Mouse (Mus musculus) liver, embryonic 15.5 days (tissue): Measurements from ENCODE around the gene Krt10. TPM values are rescaled to one million over a fixed set of nuclear protein-coding genes. Genes with fewer than 3 reads are reported as not detected.

Experiments
- ATAC-seq: fragments of 200-750 bp; cut with Nextera tagmentation; 2 replicates; pipeline ENCODE4 v1.8.0; 2017; ENCODE audit warnings: moderate number of reproducible peaks, mild to moderate bottlenecking, moderate library complexity; ENCODE audit not compliant: insufficient read depth
- H3K27ac ChIP-seq: fragments of 300-500 bp; sonication (generic); replicated peaks from 2 replicates; pipeline ENCODE4 v1.5.1; 2015; ENCODE audit warnings: mild to moderate bottlenecking, inconsistent platforms
- H3K27me3 ChIP-seq: fragments of 300-500 bp; sonication (generic); 2 replicates; pipeline ENCODE4 v1.6.1; 2015; ENCODE audit warnings: mild to moderate bottlenecking, inconsistent platforms
- H3K36me3 ChIP-seq: fragments of 300-500 bp; sonication (generic); replicated peaks from 2 replicates; pipeline ENCODE4 v1.6.1; 2015; ENCODE audit warnings: moderate library complexity, mild to moderate bottlenecking, inconsistent platforms
- H3K4me1 ChIP-seq: fragments of 300-500 bp; sonication (generic); replicated peaks from 2 replicates; pipeline ENCODE4 v1.6.1; 2015; ENCODE audit warnings: inconsistent platforms
- H3K4me2 ChIP-seq: fragments of 300-500 bp; sonication (generic); 2 replicates; pipeline ENCODE4 v1.6.1; 2015; ENCODE audit warnings: moderate library complexity, mild to moderate bottlenecking, inconsistent platforms
- H3K4me3 ChIP-seq: fragments of 300-500 bp; sonication (generic); replicated peaks from 2 replicates; pipeline ENCODE4 v1.5.1; 2015; ENCODE audit warnings: mild to moderate bottlenecking, inconsistent platforms
- H3K9ac ChIP-seq: fragments of 300-500 bp; sonication (generic); 2 replicates; pipeline ENCODE4 v1.6.1; 2015; ENCODE audit warnings: moderate library complexity, mild to moderate bottlenecking, inconsistent platforms
- H3K9me3 ChIP-seq: fragments of 300-500 bp; sonication (generic); replicated peaks from 2 replicates; pipeline ENCODE4 v1.6.1; 2016; ENCODE audit warnings: inconsistent platforms
- WGBS: fragments of 180-500 bp; shearing (Covaris S2); methylation state at CpG from one replicate; pipeline ENCODE4 v1.1.7; 2015; ENCODE audit warnings: mixed read lengths; ENCODE audit not compliant: insufficient replicate concordance; 5-methylcytosine and 5-hydroxymethylcytosine counted together
- polyA plus RNA-seq: library from polyadenylated mRNA; unstranded; fragments of >200 nt; fragmentation: Nextera tagmentation; extraction: Ambion mirVana; gene quantifications from 2 replicates; pipeline ENCODE4 v1.2.1, GENCODE M21; 2015

Krt10 gene
- polyA plus RNA-seq, 1 experiment from 2014 or later: 3.1 TPM

DNA sequence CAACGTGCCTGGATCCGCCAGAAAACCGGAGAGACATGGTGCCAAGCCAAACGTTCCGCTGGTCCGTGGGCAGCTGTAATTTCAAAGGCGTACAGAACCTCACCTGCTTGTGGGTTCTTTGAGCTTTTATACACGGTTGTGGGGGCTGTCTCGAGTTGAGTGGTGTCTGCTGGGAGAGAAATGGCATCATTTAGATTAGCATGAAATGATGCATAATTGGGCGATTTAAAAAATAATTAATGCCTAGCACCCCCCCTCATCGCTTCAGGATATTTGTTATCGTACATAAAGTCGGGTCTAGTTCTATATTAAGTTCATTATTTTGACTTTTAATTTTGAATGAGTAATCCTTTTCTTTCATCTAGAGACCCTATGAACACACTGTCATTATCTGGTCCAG is 14.4 kb downstream of the Krt10 start, which contains the start of gene Krt28:
Gene Krt28 (minus strand): TSS at position 101 of the 400 bp plus-strand sequence.
- Histone ChIP-seq H3K27me3 (no peaks in the 10 kb centered on the region; the same call in 1 of the 2 replicates), H3K4me2 (no peak within 1 kb of the TSS), H3K36me3 (no peaks in the 10 kb centered on the region), H3K27ac (no peak within 1 kb of the TSS), H3K4me1 (no peaks in the 10 kb centered on the region), H3K4me3 (no peak within 1 kb of the TSS), H3K9me3 (no peaks in the 10 kb centered on the region), H3K9ac (no peak within 1 kb of the TSS)
- WGBS: 69% methylated on average over 13 of the region's 13 CpGs
- ATAC-seq: no peak

DNA sequence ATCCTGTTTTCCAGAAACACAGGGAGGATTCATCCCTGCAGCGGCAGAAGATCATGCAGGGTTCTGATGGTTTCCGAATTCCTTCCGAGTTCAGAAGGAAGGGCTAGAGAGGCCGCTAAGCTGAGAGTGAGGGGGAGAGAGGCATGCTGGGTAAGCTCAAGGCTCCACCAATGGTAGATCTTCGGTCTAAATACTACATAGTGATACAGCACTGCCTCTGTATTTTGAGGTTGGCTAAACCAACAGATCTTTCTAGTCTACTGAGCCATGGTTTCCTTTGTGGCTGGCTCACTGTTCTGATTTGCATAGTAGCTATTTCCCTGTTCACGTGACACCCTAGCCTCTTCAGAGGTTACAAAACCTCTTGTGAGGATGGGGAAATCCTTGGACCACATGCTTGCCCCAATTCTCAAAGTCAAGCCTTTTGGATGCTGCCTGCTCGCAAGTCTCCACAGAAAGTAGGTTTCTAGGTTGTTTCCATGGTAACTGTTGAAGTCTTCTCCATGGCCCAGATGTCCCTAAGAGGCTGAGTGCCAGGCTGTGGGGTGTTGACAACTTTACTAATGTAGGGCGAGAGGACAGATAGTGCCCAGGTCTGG is 19.2 kb downstream of the Krt10 start:
- 61% methylated on average over 8 of the region's 8 CpGs for WGBS
- no peak overlapping the region for H3K9ac ChIP-seq
- no peaks in the 10 kb centered on the region for H3K36me3 ChIP-seq
- H3K9me3 ChIP-seq: no peaks in the 10 kb centered on the region
- ATAC-seq: no peak
- no peak overlapping the region for H3K4me2 ChIP-seq
- H3K27ac ChIP-seq: no peak overlapping the region
- no peaks in the 10 kb centered on the region for H3K27me3 ChIP-seq
- H3K4me1 ChIP-seq: no peaks in the 10 kb centered on the region
- no peak overlapping the region for H3K4me3 ChIP-seq

DNA sequence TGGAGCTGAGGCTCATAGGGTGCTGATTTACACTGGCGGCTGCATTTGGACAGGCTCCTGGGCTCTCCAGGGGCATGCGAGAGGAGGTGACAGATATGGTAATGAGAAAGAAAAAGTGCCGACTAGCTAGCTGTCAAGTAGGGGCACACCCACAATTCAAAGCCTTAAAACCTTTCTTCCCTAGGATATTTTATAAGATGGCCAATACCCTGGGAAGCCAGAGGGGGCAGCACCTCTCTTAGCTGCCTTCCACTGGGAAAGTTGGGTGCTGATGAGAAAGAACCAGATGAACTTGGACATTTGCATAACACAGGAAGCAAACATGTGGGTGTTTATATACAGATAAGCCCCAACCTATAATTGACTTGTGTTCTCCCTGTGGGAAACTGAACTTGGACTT is 19.9 kb downstream of the Krt10 start:
- Histone ChIP-seq H3K4me1 (no peaks in the 10 kb centered on the region), H3K27me3 (no peaks in the 10 kb centered on the region), H3K4me2 (no peak overlapping the region), H3K9ac (no peak overlapping the region), H3K36me3 (no peaks in the 10 kb centered on the region), H3K27ac (no peak overlapping the region), H3K4me3 (no peak overlapping the region), H3K9me3 (no peaks in the 10 kb centered on the region)
- no peak for ATAC-seq
- WGBS: 15% methylated on average over 3 of the region's 3 CpGs

DNA sequence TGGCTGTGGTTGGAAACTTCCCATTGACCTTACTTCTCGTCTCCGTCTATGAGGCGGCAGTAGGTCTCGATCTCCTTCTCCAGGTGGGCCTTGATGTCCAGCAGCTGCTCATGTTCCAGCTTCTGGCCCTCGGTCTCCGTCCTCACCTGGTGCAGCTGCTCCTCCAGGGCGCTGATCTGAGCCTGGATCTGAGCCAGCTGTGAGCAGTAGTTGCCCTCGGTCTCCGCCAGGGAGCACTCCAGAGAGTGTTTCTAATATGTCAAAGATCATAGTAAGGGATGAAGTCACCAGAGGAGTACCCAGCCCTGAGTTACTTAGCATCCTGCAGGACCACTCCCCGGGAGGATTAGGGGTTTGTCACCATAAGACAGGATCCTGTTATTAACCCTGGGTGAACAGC is 22.4 kb downstream of the Krt10 start:
- H3K9ac ChIP-seq: no peak overlapping the region
- no peaks in the 10 kb centered on the region for H3K36me3 ChIP-seq
- no peak for ATAC-seq
- H3K27me3 ChIP-seq: no peaks in the 10 kb centered on the region
- H3K9me3 ChIP-seq: no peaks in the 10 kb centered on the region
- no peak overlapping the region for H3K4me3 ChIP-seq
- 30% methylated on average over 10 of the region's 10 CpGs for WGBS
- no peak overlapping the region for H3K27ac ChIP-seq
- H3K4me1 ChIP-seq: no peaks in the 10 kb centered on the region
- H3K4me2 ChIP-seq: no peak overlapping the region

DNA sequence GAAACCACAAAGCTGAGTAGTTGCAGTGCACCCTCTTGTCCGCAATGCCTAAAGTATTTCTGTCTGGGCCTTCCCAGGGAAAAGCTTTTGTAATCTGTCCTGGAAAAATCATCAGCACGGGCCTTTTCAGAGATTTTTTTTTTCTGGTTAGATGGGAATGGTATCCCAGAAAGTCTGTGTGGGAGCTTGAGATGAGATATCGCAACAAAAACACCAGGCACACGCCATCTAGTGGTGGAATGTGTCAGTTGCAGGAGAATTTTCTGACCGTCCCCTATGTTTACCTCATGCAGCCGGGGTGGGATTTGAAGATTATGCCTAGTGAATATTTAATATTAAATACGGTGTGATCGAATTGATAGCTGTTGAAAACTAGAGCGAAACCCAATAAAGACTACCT is 24.8 kb downstream of the Krt10 start:
- 19% methylated on average over 9 of the region's 9 CpGs for WGBS
- Histone ChIP-seq H3K27me3 (no peaks in the 10 kb centered on the region), H3K27ac (no peak overlapping the region), H3K36me3 (no peaks in the 10 kb centered on the region), H3K9ac (no peak overlapping the region), H3K9me3 (no peaks in the 10 kb centered on the region), H3K4me1 (no peaks in the 10 kb centered on the region), H3K4me3 (no peak overlapping the region), H3K4me2 (no peak overlapping the region)
- no peak for ATAC-seq

DNA sequence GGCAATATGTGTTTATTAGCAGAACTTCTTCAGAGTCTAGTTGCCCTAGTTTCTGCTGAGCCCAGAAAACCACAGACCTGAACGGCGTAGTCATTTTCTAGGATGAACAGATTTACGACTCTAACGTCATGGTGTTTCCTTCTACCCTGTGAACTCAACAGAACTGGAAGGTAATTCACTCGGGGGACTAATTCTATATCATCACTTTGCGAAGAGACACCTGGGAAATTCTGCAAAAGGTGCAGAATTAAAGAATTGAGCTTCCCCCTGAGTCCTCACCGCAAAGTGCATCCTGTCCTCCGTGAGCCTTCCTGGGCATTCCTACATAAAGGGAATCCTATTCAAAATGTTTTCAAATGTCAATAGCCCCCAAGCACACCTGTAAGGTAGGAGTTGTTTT is 27.7 kb downstream of the Krt10 start:
- no peak overlapping the region for H3K27ac ChIP-seq
- H3K4me2 ChIP-seq: no peak overlapping the region
- no peaks in the 10 kb centered on the region for H3K27me3 ChIP-seq
- no peak overlapping the region for H3K4me3 ChIP-seq
- no peaks in the 10 kb centered on the region for H3K9me3 ChIP-seq
- WGBS: 47% methylated on average over 8 of the region's 8 CpGs
- no peaks in the 10 kb centered on the region for H3K36me3 ChIP-seq
- H3K4me1 ChIP-seq: no peaks in the 10 kb centered on the region
- no peak overlapping the region for H3K9ac ChIP-seq
- ATAC-seq: no peak

DNA sequence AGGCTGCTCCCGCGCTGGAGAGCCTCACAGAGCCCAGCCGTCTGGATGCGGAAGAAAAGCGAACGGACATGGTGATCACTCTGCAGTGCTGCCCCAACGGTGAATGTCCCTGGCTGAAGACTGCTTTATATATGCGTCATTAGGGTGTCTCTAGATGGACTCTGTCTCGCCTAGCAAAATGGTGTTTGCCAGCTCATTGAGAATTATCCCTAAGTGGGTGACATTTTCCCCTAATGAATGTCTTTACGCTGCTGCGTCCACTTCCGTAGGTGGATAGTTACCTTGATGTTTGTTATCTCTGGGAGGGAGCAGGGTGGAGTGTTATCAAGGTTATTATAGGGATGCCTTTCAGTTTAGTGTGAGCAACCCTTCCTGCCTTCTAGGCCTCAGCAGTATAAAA is 38.2 kb downstream of the Krt10 start, which contains the start of gene Krt27:
Gene Krt27 (minus strand): TSS at position 101 of the 400 bp plus-strand sequence.
- no peaks in the 10 kb centered on the region for H3K4me1 ChIP-seq
- H3K36me3 ChIP-seq: no peaks in the 10 kb centered on the region
- H3K4me2 ChIP-seq: no peak within 1 kb of the TSS
- H3K27ac ChIP-seq: no peak within 1 kb of the TSS
- no peaks in the 10 kb centered on the region for H3K27me3 ChIP-seq
- no peak within 1 kb of the TSS for H3K4me3 ChIP-seq
- 68% methylated on average over 12 of the region's 12 CpGs for WGBS
- no peaks in the 10 kb centered on the region for H3K9me3 ChIP-seq
- H3K9ac ChIP-seq: no peak within 1 kb of the TSS
- no peak for ATAC-seq

DNA sequence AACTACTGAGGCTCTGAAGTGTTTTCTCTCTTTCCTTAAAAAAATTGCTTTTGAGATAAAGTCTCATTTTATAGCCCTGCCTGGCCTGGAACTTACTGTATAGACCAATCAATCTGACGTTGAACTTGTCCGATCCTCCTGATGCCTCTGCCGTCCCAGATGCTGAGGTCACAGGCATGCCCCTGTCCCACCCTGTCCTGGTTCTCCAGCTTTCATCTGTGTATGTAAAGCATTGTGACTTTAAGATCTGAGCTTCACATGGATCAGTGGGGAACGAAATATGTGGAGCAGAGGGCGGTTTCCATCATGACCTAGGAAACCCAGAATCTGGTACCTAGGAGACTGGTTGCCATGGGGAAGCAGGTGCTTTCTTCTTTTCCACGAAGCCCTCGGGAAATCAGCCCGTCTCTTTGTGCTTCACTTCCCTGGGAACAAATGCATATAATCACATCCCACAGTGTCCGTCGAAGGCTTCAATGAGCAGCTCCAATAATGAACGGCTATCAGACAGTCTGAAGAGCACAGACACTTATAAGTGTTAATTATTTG is 49.8 kb downstream of the Krt10 start:
- Histone ChIP-seq H3K9me3 (no peaks in the 10 kb centered on the region), H3K27me3 (no peaks in the 10 kb centered on the region), H3K4me3 (no peak overlapping the region), H3K36me3 (no peaks in the 10 kb centered on the region), H3K9ac (no peak overlapping the region), H3K27ac (no peak overlapping the region), H3K4me2 (no peak overlapping the region), H3K4me1 (no peaks in the 10 kb centered on the region)
- 70% methylated on average over 11 of the region's 11 CpGs for WGBS
- no peak for ATAC-seq

DNA sequence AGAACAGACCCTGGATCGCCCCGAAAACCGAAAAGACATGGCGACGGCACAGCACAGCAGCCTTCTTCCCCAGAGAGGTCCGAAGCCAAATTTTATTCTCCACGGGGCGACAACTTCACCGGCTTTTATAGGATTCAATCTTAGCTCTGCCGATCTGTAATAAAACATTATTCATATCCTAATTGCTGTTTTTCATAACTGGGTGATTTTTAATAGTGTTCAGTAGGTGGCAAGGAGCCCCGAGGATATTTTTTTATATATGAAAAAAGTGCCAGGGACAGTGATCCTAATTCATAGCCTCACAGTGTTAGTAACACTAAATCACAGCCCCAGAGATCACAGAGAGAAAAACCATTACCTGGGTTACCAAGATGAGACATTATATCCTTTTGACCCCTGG is 51.3 kb downstream of the Krt10 start, which contains the start of gene Krt26:
Gene Krt26 (minus strand): TSS at position 101 of the 400 bp plus-strand sequence.
- Histone ChIP-seq H3K9ac (no peak within 1 kb of the TSS), H3K4me3 (no peak within 1 kb of the TSS), H3K27me3 (no peaks in the 10 kb centered on the region), H3K36me3 (no peaks in the 10 kb centered on the region), H3K4me1 (no peaks in the 10 kb centered on the region), H3K9me3 (no peaks in the 10 kb centered on the region), H3K4me2 (no peak within 1 kb of the TSS), H3K27ac (no peak within 1 kb of the TSS)
- ATAC-seq: no peak
- WGBS: 76% methylated on average over 11 of the region's 11 CpGs

Other genes with a start within 250 kb of the Krt10 start
- 0.15 and 0.31 TPM in 2 replicates for gene Ccr7, start 234.3 kb downstream of the Krt10 start, polyA plus RNA-seq
- gene Smarce1, start 158.3 kb downstream of the Krt10 start, polyA plus RNA-seq: 62.2 and 66.5 TPM in 2 replicates
- gene Krt222, start 145.3 kb downstream of the Krt10 start, polyA plus RNA-seq: 0.06 and 0.07 TPM in 2 replicates
- not detected in 2 replicates for gene Krt24, start 104.1 kb downstream of the Krt10 start, polyA plus RNA-seq
- not detected in 2 replicates for gene Krt25, start 66.4 kb downstream of the Krt10 start, polyA plus RNA-seq
- not detected in 2 replicates for gene Krt26, start 51.4 kb downstream of the Krt10 start, polyA plus RNA-seq
- gene Krt27, start 38.3 kb downstream of the Krt10 start, polyA plus RNA-seq: not detected in 2 replicates
- not detected in 2 replicates for gene Krt28, start 14.5 kb downstream of the Krt10 start, polyA plus RNA-seq
- not detected in 2 replicates for gene Krt12, start 32.9 kb upstream of the Krt10 start, polyA plus RNA-seq
- gene Krt20, start 48.8 kb upstream of the Krt10 start, polyA plus RNA-seq: 33.2 and 34.0 TPM in 2 replicates
- gene Krt23, start 103.8 kb upstream of the Krt10 start, polyA plus RNA-seq: 1.0 and 1.2 TPM in 2 replicates
- not detected in 2 replicates for gene Krt39, start 132.0 kb upstream of the Krt10 start, polyA plus RNA-seq
- not detected in 2 replicates for gene Krt40, start 153.8 kb upstream of the Krt10 start, polyA plus RNA-seq
- not detected in 2 replicates for gene Krtap3-3, start 161.5 kb upstream of the Krt10 start, polyA plus RNA-seq
- not detected in 2 replicates for gene Krtap3-2, start 167.5 kb upstream of the Krt10 start, polyA plus RNA-seq
- not detected in 2 replicates for gene Gm11939, start 170.1 kb upstream of the Krt10 start, polyA plus RNA-seq
- not detected in 2 replicates for gene Krtap3-1, start 177.3 kb upstream of the Krt10 start, polyA plus RNA-seq
- gene Krtap1-5, start 191.7 kb upstream of the Krt10 start, polyA plus RNA-seq: not detected in 2 replicates
- gene Krtap1-4, start 194.3 kb upstream of the Krt10 start, polyA plus RNA-seq: not detected in 2 replicates
- gene Krtap1-3, start 202.0 kb upstream of the Krt10 start, polyA plus RNA-seq: not detected in 2 replicates
- gene Krtap9-3, start 208.7 kb upstream of the Krt10 start, polyA plus RNA-seq: not detected in 2 replicates
- gene Gm11938, start 213.9 kb upstream of the Krt10 start, polyA plus RNA-seq: not detected in 2 replicates
- gene Gm11937, start 220.8 kb upstream of the Krt10 start, polyA plus RNA-seq: not detected in 2 replicates
- not detected in 2 replicates for gene Krtap2-4, start 225.5 kb upstream of the Krt10 start, polyA plus RNA-seq
- not detected in 2 replicates for gene Gm11562, start 231.1 kb upstream of the Krt10 start, polyA plus RNA-seq
- gene Krtap4-1, start 238.9 kb upstream of the Krt10 start, polyA plus RNA-seq: not detected in 2 replicates
- not detected in 2 replicates for gene Krtap4-2, start 245.7 kb upstream of the Krt10 start, polyA plus RNA-seq